Mouse (Mus musculus) NIH3T3 (cell line): ENCODE measurements around the gene Paxip1.

Source experiments
- DNase-seq: peaks from one replicate; pipeline ENCODE4 v3.0.0-alpha.2; 2012; ENCODE audit warnings: low read depth

Paxip1 gene

GRCm38 (mm10) chr5:27791303-27792172, at the start of gene Paxip1:
Gene Paxip1, minus strand, starts transcription at chr5:27791691.
- DNase-seq: peak; percentile 98

- DNase-seq: no peak
These were observed 46.6 kb upstream of the Paxip1 start for GRCm38 (mm10) chr5:27838061-27838460.

- no peak for DNase-seq
These were observed 43.6 kb upstream of the Paxip1 start for GRCm38 (mm10) chr5:27835096-27835495.

- DNase-seq: no peak
These were observed 36.5 kb upstream of the Paxip1 start for GRCm38 (mm10) chr5:27827971-27828370.

- no peak for DNase-seq
These were observed 29.7 kb upstream of the Paxip1 start for GRCm38 (mm10) chr5:27821161-27821560.

GRCm38 (mm10) chr5:27818840-27819672, 27.6 kb upstream of the Paxip1 start:
- no peak for DNase-seq

- DNase-seq: no peak
These were observed 22.8 kb upstream of the Paxip1 start for GRCm38 (mm10) chr5:27814282-27814681.

GRCm38 (mm10) chr5:27793923-27794322, 2.4 kb upstream of the Paxip1 start:
- DNase-seq: peak; percentile 84

GRCm38 (mm10) chr5:27792531-27793205, 1.2 kb upstream of the Paxip1 start:
- DNase-seq: peak; percentile 36

- no peak for DNase-seq
These were observed 631 bp upstream of the Paxip1 start for GRCm38 (mm10) chr5:27792173-27792470.

- DNase-seq: peak; percentile 80
These were observed 592 bp downstream of the Paxip1 start for GRCm38 (mm10) chr5:27790910-27791288.

GRCm38 (mm10) chr5:27790086-27790909, 1.2 kb downstream of the Paxip1 start:
- peak; percentile 10 for DNase-seq

GRCm38 (mm10) chr5:27789586-27789985, 1.9 kb downstream of the Paxip1 start:
- DNase-seq: no peak

- no peak for DNase-seq
These were observed 8.1 kb downstream of the Paxip1 start for GRCm38 (mm10) chr5:27783381-27783780.

- DNase-seq: no peak
These were observed 23.5 kb downstream of the Paxip1 start for GRCm38 (mm10) chr5:27767948-27768347.

GRCm38 (mm10) chr5:27765780-27766179, 25.7 kb downstream of the Paxip1 start:
- no peak for DNase-seq

- no peak for DNase-seq
These were observed 46.5 kb downstream of the Paxip1 start for GRCm38 (mm10) chr5:27744944-27745343.

- no peak for DNase-seq
These were observed 52.3 kb downstream of the Paxip1 start for GRCm38 (mm10) chr5:27739216-27739615.

GRCm38 (mm10) chr5:27737168-27737567, 54.3 kb downstream of the Paxip1 start:
- DNase-seq: peak; percentile 85

- peak; percentile 6 for DNase-seq
These were observed 59.1 kb downstream of the Paxip1 start for GRCm38 (mm10) chr5:27732288-27732868.

- no peak for DNase-seq
These were observed 60.1 kb downstream of the Paxip1 start for GRCm38 (mm10) chr5:27731392-27731791.
